Mouse (Mus musculus) midbrain, embryonic 13.5 days (tissue): ENCODE results near the gene Cadps. TPM values are rescaled to one million over a fixed set of nuclear protein-coding genes. Genes with fewer than 3 reads are reported as not detected.

ENCODE experiments used
- ATAC-seq: fragments of 200-750 bp; cut with Nextera tagmentation; 2 replicates; pipeline ENCODE4 v1.8.0; 2017; ENCODE audit warnings: mild to moderate bottlenecking, moderate TSS enrichment, moderate library complexity
- H3K27ac ChIP-seq: fragments of 300-500 bp; sonication (generic); 2 replicates; pipeline ENCODE4 v1.5.1; 2015; ENCODE audit warnings: inconsistent platforms, mild to moderate bottlenecking, moderate library complexity
- H3K27me3 ChIP-seq: fragments of 300-500 bp; sonication (generic); 2 replicates; pipeline ENCODE4 v1.6.1; 2015; ENCODE audit warnings: mild to moderate bottlenecking, inconsistent platforms
- H3K36me3 ChIP-seq: fragments of 300-500 bp; sonication (generic); 2 replicates; pipeline ENCODE4 v1.6.1; 2015; ENCODE audit warnings: mild to moderate bottlenecking, inconsistent platforms
- H3K4me1 ChIP-seq: fragments of 300-500 bp; sonication (generic); replicated peaks from 2 replicates; pipeline ENCODE4 v1.6.1; 2015; ENCODE audit warnings: inconsistent platforms
- H3K4me2 ChIP-seq: fragments of 300-500 bp; sonication (generic); replicated peaks from 2 replicates; pipeline ENCODE4 v1.6.1; 2015; ENCODE audit warnings: moderate library complexity, mild to moderate bottlenecking, inconsistent platforms
- H3K4me3 ChIP-seq: fragments of 300-500 bp; sonication (generic); replicated peaks from 2 replicates; pipeline ENCODE4 v1.5.1; 2015; ENCODE audit warnings: mild to moderate bottlenecking, inconsistent platforms
- H3K9ac ChIP-seq: fragments of 300-500 bp; sonication (generic); replicated peaks from 2 replicates; pipeline ENCODE4 v1.6.1; 2015; ENCODE audit warnings: mild to moderate bottlenecking, inconsistent platforms
- H3K9me3 ChIP-seq: fragments of 300-500 bp; sonication (generic); 2 replicates; pipeline ENCODE4 v1.6.1; 2016; ENCODE audit warnings: mild to moderate bottlenecking, inconsistent platforms
- WGBS: fragments of 180-500 bp; shearing (Covaris S2); methylation state at CpG from one replicate; pipeline ENCODE4 v1.1.7; 2015; 5-methylcytosine and 5-hydroxymethylcytosine counted together
- polyA plus RNA-seq: library from polyadenylated mRNA; unstranded; fragments of >200 nt; fragmentation: Nextera tagmentation; extraction: Ambion mirVana; gene quantifications from 2 replicates; pipeline ENCODE4 v1.2.1, GENCODE M21; 2015

Gene Cadps
- polyA plus RNA-seq, 1 experiment from 2014 or later, result 24.2 TPM

DNA sequence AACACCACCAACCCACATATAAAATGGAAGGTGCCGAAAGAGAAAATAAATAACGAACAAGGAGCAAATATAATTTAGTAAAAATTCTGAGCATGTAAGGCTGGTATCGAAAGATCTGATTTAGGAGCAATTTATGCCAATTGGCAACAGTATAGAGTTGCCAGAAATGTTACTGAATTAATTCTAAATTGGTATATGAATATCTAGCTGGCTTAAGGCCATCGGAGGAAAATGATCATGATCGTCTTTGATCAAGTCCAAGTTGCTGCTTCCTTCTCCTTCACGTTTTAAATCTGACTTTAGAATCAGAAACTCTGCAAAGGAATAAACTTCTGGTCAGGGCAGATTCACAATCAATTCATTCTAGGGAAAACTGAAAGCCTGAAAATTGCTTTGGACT is 374.0 kb downstream of the Cadps start:
- H3K4me3 ChIP-seq, result no peak overlapping the region
- H3K27me3 ChIP-seq, result no peaks in the 10 kb centered on the region
- WGBS, result 95% methylated on average over 6 of the region's 6 CpGs
- no peaks in the 10 kb centered on the region for H3K9me3 ChIP-seq
- no peak overlapping the region for H3K4me2 ChIP-seq
- H3K27ac ChIP-seq, result no peak overlapping the region
- H3K4me1 ChIP-seq, result no peaks in the 10 kb centered on the region
- no peak overlapping the region for H3K9ac ChIP-seq
- H3K36me3 ChIP-seq, result peaks cover 4% of the 10 kb centered on the region; the same call in 1 of the 2 replicates
- ATAC-seq, result no peak

DNA sequence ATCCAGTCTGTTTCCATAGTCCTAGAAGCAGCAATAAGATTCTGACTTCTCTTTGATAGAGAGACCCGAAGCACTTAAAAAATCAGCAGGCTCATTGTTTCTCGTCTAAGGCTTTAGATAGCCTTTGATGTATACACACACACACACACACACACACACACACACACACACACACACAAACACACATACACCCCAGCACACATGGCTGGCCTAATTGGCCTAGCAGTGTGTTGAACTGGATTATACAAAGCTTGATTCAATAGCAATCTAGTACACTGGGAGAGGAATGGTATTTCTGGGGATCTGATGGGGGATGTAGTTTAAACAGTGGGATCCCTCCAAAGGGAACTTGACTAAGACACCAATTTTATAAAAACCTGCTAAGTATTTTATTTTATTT is 381.9 kb downstream of the Cadps start:
- Histone ChIP-seq H3K9me3 (no peaks in the 10 kb centered on the region), H3K27ac (no peak overlapping the region), H3K27me3 (peaks cover 3% of the 10 kb centered on the region; the same call in 1 of the 2 replicates), H3K4me1 (no peaks in the 10 kb centered on the region), H3K4me2 (no peak overlapping the region), H3K4me3 (no peak overlapping the region), H3K36me3 (peaks cover 17% of the 10 kb centered on the region), H3K9ac (no peak overlapping the region)
- WGBS, result 24% methylated on average over 2 of the region's 2 CpGs
- ATAC-seq, result no peak

- no peak overlapping the region for H3K4me2 ChIP-seq
- H3K4me3 ChIP-seq, result no peak overlapping the region
- ATAC-seq, result no peak
- H3K9me3 ChIP-seq, result no peaks in the 10 kb centered on the region
- peaks cover 3% of the 10 kb centered on the region; the same call in 1 of the 2 replicates for H3K27me3 ChIP-seq
- H3K9ac ChIP-seq, result no peak overlapping the region
- H3K36me3 ChIP-seq, result peaks cover 17% of the 10 kb centered on the region
- WGBS, result 77% methylated on average over 4 of the region's 4 CpGs
- no peaks in the 10 kb centered on the region for H3K4me1 ChIP-seq
- no peak overlapping the region for H3K27ac ChIP-seq
These were observed 384.9 kb downstream of the Cadps start for GRCm38 (mm10) chr14:12437976-12438375.

DNA sequence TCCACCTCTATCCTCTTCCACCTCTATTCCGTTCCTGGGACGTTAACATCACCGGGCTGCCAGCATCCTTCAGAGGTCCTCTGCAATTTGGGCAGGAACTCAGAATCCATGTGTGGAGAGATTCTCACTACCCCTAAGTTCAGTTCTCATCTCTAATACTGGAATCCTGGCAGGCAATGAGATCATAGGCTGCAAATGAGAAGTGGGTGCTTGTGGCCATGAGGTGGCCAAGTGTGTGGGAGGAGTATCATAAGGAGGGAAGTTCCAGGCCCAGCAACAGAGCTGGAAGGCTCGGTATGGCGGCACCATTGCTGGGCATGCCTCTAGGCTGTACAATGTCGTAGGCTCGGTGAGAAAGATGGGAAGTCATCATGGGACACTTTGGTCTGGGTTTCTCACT is 385.5 kb downstream of the Cadps start:
- Histone ChIP-seq H3K9me3 (no peaks in the 10 kb centered on the region), H3K27ac (no peak overlapping the region), H3K36me3 (peaks cover 17% of the 10 kb centered on the region), H3K4me2 (no peak overlapping the region), H3K4me1 (no peaks in the 10 kb centered on the region), H3K9ac (no peak overlapping the region), H3K4me3 (no peak overlapping the region), H3K27me3 (peaks cover 3% of the 10 kb centered on the region; the same call in 1 of the 2 replicates)
- ATAC-seq, result no peak
- WGBS, result 85% methylated on average over 7 of the region's 7 CpGs

- Histone ChIP-seq H3K27ac (no peak overlapping the region), H3K4me2 (no peak overlapping the region), H3K9ac (no peak overlapping the region), H3K9me3 (no peaks in the 10 kb centered on the region), H3K36me3 (peaks cover 17% of the 10 kb centered on the region), H3K4me1 (no peaks in the 10 kb centered on the region), H3K27me3 (peaks cover 1% of the 10 kb centered on the region; the same call in 1 of the 2 replicates), H3K4me3 (no peak overlapping the region)
- ATAC-seq, result no peak
- 91% methylated on average over 14 of the region's 14 CpGs for WGBS
These were observed 385.9 kb downstream of the Cadps start for GRCm38 (mm10) chr14:12436903-12437368.

- no peak overlapping the region for H3K4me2 ChIP-seq
- H3K9me3 ChIP-seq, result no peaks in the 10 kb centered on the region
- no peak overlapping the region for H3K27ac ChIP-seq
- WGBS, result 67% methylated on average over 8 of the region's 8 CpGs
- peak; percentile 34; the same call in 1 of the 2 replicates for ATAC-seq
- no peak overlapping the region for H3K4me3 ChIP-seq
- H3K27me3 ChIP-seq, result no peaks in the 10 kb centered on the region; the same call in 1 of the 2 replicates
- peaks cover 28% of the 10 kb centered on the region for H3K36me3 ChIP-seq
- H3K4me1 ChIP-seq, result no peaks in the 10 kb centered on the region
- no peak overlapping the region for H3K9ac ChIP-seq
These were observed 394.7 kb downstream of the Cadps start for GRCm38 (mm10) chr14:12428021-12428654.

DNA sequence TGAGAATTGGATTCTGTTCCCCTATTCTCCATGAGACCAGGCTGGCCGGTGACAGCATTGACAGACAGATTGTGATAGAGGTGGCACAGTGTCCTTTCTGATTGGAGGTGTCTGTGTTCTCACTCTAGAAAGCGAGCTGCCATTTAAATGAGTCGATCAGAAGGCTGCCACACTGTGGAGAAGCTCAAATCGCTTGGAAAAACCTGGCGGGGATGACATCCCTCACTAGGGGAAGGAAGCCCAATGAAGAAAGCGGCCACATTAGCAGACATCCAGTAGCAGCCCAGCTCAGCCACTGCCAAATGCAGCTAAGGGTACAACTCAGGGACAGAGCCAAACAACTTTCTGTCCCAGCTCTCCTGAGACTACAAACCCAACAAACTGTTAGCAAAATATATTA is 397.6 kb downstream of the Cadps start:
- H3K9ac ChIP-seq, result no peak overlapping the region
- H3K4me1 ChIP-seq, result no peaks in the 10 kb centered on the region
- H3K27me3 ChIP-seq, result no peaks in the 10 kb centered on the region; the same call in 1 of the 2 replicates
- no peak overlapping the region for H3K27ac ChIP-seq
- no peak overlapping the region for H3K4me2 ChIP-seq
- ATAC-seq, result no peak
- 74% methylated on average over 6 of the region's 6 CpGs for WGBS
- H3K4me3 ChIP-seq, result no peak overlapping the region
- H3K9me3 ChIP-seq, result no peaks in the 10 kb centered on the region
- peaks cover 17% of the 10 kb centered on the region for H3K36me3 ChIP-seq

- peaks cover 41% of the 10 kb centered on the region for H3K27me3 ChIP-seq
- H3K4me2 ChIP-seq, result no peak overlapping the region
- no peak for ATAC-seq
- H3K4me1 ChIP-seq, result peaks cover 3% of the 10 kb centered on the region; the same call in 1 of the 2 replicates
- H3K9me3 ChIP-seq, result no peaks in the 10 kb centered on the region
- H3K36me3 ChIP-seq, result peaks cover 14% of the 10 kb centered on the region
- no peak overlapping the region for H3K9ac ChIP-seq
- WGBS, result 73% methylated on average over 12 of the region's 12 CpGs
- H3K27ac ChIP-seq, result no peak overlapping the region
- H3K4me3 ChIP-seq, result no peak overlapping the region
These were observed 412.6 kb downstream of the Cadps start for GRCm38 (mm10) chr14:12410276-12410675.

DNA sequence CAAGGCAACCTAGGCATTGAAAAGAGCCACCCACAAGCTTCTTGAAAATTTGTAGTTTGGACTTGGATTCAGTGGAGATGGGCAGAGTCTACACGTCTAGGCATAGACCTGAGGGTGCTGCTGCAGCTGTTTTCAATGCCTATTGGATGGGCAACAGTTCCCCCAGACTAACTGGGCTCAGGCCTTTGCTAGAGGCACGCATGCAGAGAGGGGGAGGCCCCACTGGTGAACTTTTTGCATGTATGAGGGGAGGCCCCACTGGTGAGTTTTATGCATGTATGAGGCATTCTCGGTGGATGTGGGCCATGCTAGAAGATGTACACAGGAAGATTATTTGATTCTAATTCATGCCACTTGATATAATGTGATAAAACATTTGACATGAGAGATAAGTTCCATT is 413.1 kb downstream of the Cadps start:
- H3K9me3 ChIP-seq, result no peaks in the 10 kb centered on the region

GRCm38 (mm10) chr14:12406588-12406987 is 416.3 kb downstream of the Cadps start:
- no peak overlapping the region for H3K27ac ChIP-seq
- H3K4me3 ChIP-seq, result no peak overlapping the region
- WGBS, result 55% methylated on average over 10 of the region's 10 CpGs
- no peaks in the 10 kb centered on the region for H3K9me3 ChIP-seq
- H3K36me3 ChIP-seq, result peaks cover 14% of the 10 kb centered on the region
- no peak overlapping the region for H3K9ac ChIP-seq
- H3K4me1 ChIP-seq, result peaks cover 3% of the 10 kb centered on the region; the same call in 1 of the 2 replicates
- no peak for ATAC-seq
- H3K4me2 ChIP-seq, result no peak overlapping the region
- peaks cover 66% of the 10 kb centered on the region for H3K27me3 ChIP-seq

More for the DNA sequence above, 413.1 kb downstream of the Cadps start:
- 83% methylated on average over 3 of the region's 3 CpGs for WGBS
- Histone ChIP-seq H3K4me2 (no peak overlapping the region), H3K4me3 (no peak overlapping the region), H3K27me3 (peaks cover 42% of the 10 kb centered on the region), H3K36me3 (peaks cover 14% of the 10 kb centered on the region), H3K9ac (no peak overlapping the region), H3K27ac (no peak overlapping the region), H3K4me1 (peaks cover 3% of the 10 kb centered on the region; the same call in 1 of the 2 replicates)
- no peak for ATAC-seq

- Histone ChIP-seq H3K27ac (no peak overlapping the region), H3K36me3 (peaks cover 4% of the 10 kb centered on the region; the same call in 1 of the 2 replicates), H3K27me3 (peaks cover 70% of the 10 kb centered on the region), H3K4me2 (no peak overlapping the region), H3K4me1 (peaks cover 3% of the 10 kb centered on the region; the same call in 1 of the 2 replicates), H3K4me3 (no peak overlapping the region), H3K9me3 (no peaks in the 10 kb centered on the region), H3K9ac (no peak overlapping the region)
- WGBS, result 81% methylated on average over 5 of the region's 5 CpGs
- ATAC-seq, result no peak
These were observed 417.7 kb downstream of the Cadps start for GRCm38 (mm10) chr14:12405201-12405600.

GRCm38 (mm10) chr14:12404724-12405123 is 418.2 kb downstream of the Cadps start:
- H3K27ac ChIP-seq, result no peak overlapping the region
- WGBS, result 86% methylated on average over 3 of the region's 3 CpGs
- no peak overlapping the region for H3K4me3 ChIP-seq
- no peak overlapping the region for H3K9ac ChIP-seq
- H3K27me3 ChIP-seq, result peaks cover 73% of the 10 kb centered on the region
- H3K36me3 ChIP-seq, result peaks cover under 1% of the 10 kb centered on the region; the same call in 1 of the 2 replicates
- H3K9me3 ChIP-seq, result no peaks in the 10 kb centered on the region
- H3K4me1 ChIP-seq, result peaks cover 3% of the 10 kb centered on the region; the same call in 1 of the 2 replicates
- ATAC-seq, result no peak
- no peak overlapping the region for H3K4me2 ChIP-seq
